ENCODE assay signal across 8 mouse cellular contexts in genomic region chr1:64791826-64792225, GRCm38 (mm10). TPM values are rescaled to one million over a fixed set of nuclear protein-coding genes. Genes with fewer than 3 reads are reported as not detected.
DNase-seq lines count a peak whose midpoint lies in the region; ATAC-seq and TF ChIP-seq lines count a peak whose summit lies in the region.
"Had no signal": no experiment of that assay in that cellular context is flagged by ENCODE, and none has a peak within 500 bp of the region (broad histone marks: within the 10 kb centered on the region; RNA-seq: fewer than 3 reads in every experiment).

No protein-coding gene starts in this region.

- TF ChIP-seq CTCF in left cerebral cortex, adult 2 months (IDR thresholded peaks at IDR 0.05) = no peak
- TF ChIP-seq CTCF in small intestine, adult 2 months (IDR thresholded peaks at IDR 0.05; ENCODE audit: extremely low read depth, insufficient read length, insufficient replicate concordance, low read depth, low read length) = no peak

- ATAC-seq in hindbrain, embryonic 12.5 days (ENCODE audit: low FRiP score) = no peak

- 0 out of 2 replicates have a peak overlapping the region, but pooled peaks have one; percentile 40 for H3K27ac ChIP-seq in hindbrain, embryonic 12.5 days
- peak overlapping the region; percentile 61 for H3K27ac ChIP-seq in left cerebral cortex, adult 2 months
- H3K27ac ChIP-seq in small intestine, adult 2 months (ENCODE audit: insufficient read depth, low read depth, low read length) = peak overlapping the region; percentile 52; the same call in 1 of the 2 replicates

- H3K9me3 ChIP-seq in hindbrain, embryonic 12.5 days (replicated peaks) = no peaks in the 10 kb centered on the region
- H3K9me3 ChIP-seq: megakaryocyte, embryonic 14.5 days had no signal

- H3K4me3 ChIP-seq in hindbrain, embryonic 12.5 days = no peak overlapping the region
- H3K4me3 ChIP-seq in left cerebral cortex, adult 2 months = no peak overlapping the region
- no peak overlapping the region for H3K4me3 ChIP-seq in small intestine, adult 2 months (ENCODE audit: low read depth, low read length)
- H3K4me3 ChIP-seq: megakaryocyte, embryonic 14.5 days had no signal

- no peaks in the 10 kb centered on the region for H3K27me3 ChIP-seq in hindbrain, embryonic 12.5 days
- no peaks in the 10 kb centered on the region for H3K27me3 ChIP-seq in small intestine, adult 2 months (ENCODE audit: control insufficient read depth, insufficient read depth, low read length)

- intact Hi-C loops in left cerebral cortex, adult 2 months (cut with DNase I) = loop anchor here (2.0 kb wide), 1 partner anchor 127 kb away; no protein-coding TSS in a partner anchor

- no peak overlapping the region for H3K9ac ChIP-seq in hindbrain, embryonic 12.5 days

- H3K36me3 ChIP-seq in hindbrain, embryonic 12.5 days = no peaks in the 10 kb centered on the region
- H3K36me3 ChIP-seq in small intestine, adult 2 months (ENCODE audit: control insufficient read depth, insufficient read depth, low read length) = no peaks in the 10 kb centered on the region

- 39% methylated on average over 6 of the region's 6 CpGs for WGBS in hindbrain, embryonic 12.5 days
- WGBS in small intestine, adult 2 months = 54% methylated on average over 6 of the region's 6 CpGs

- H3K4me2 ChIP-seq in hindbrain, embryonic 12.5 days (replicated peaks) = no peak overlapping the region

- no peak for TF ChIP-seq POLR2A in small intestine, adult 2 months (IDR thresholded peaks at IDR 0.05; ENCODE audit: low read depth, low read length)

- H3K4me1 ChIP-seq in hindbrain, embryonic 12.5 days = peaks cover 23% of the 10 kb centered on the region
- H3K4me1 ChIP-seq in small intestine, adult 2 months (ENCODE audit: control insufficient read depth, insufficient read depth, insufficient read length, low read length) = peaks cover 55% of the 10 kb centered on the region

- peak; percentile 48 for DNase-seq in urinary bladder, postnatal 14 days (ENCODE audit: low spot score)
- no peak for DNase-seq in urinary bladder, adult 2 months (ENCODE audit: low spot score)
- DNase-seq in frontal cortex, postnatal 25 days (ENCODE audit: low spot score in 2 of 2) = peak; percentile 53 to 57
- peak; percentile 53 to 63 for DNase-seq in left cerebral cortex, adult 2 months (ENCODE audit: extremely low spot score in 1 of 2, low spot score in 2 of 2)
- DNase-seq in T-cell, adult 2 months (ENCODE audit: low spot score) = no peak

RNA-seq across cellular contexts. Expression of gene Fzd5, which starts 54.3 kb away (rescaled TPM):
- polyA plus RNA-seq in urinary bladder, adult 2 months (2012; rRNA removed) = 5.3 and 6.2 TPM in 2 replicates
- 0.48 and 0.56 TPM in 2 replicates for polyA plus RNA-seq in hindbrain, embryonic 12.5 days (2016; fragmentation: Nextera tagmentation; extraction: Ambion mirVana)
- total RNA-seq in left cerebral cortex, adult 2 months (2021) = 1 to 10 TPM in 1 of 2 experiments, under 1 TPM in 1; 0.93 to 1.4 TPM
- 51.3 and 133 TPM in 2 replicates for polyA plus RNA-seq in small intestine, adult 2 months (2012; rRNA removed)

Comparison
In these comparisons a context has a peak if more than half of its experiments do, and no peak if none do; other contexts are left out.
1. DNase-seq: peak in urinary bladder, postnatal 14 days (single experiment), frontal cortex, postnatal 25 days (2 of 2) and left cerebral cortex, adult 2 months (2 of 2); none in urinary bladder, adult 2 months (single experiment) and T-cell, adult 2 months (single experiment).
2. Peak in every context shown above with its lines, with median percentiles within 50 percentile points of each other: H3K27ac ChIP-seq.